Mouse (Mus musculus): ENCODE results near the gene Ccdc189. TPM values are rescaled to one million over a fixed set of nuclear protein-coding genes. Genes with fewer than 3 reads are reported as not detected.
"Not testable (repeated sequence)": the region's sequence is repeated elsewhere in the genome, so short reads cannot be mapped to it uniquely, and the experiment has no call there.

The Ccdc189 gene
- 4.2 and 7.2 TPM in 2 replicates for polyA plus RNA-seq (2015; fragmentation: Nextera tagmentation; extraction: Ambion mirVana)

- peak; percentile 98 for ATAC-seq (ENCODE audit: insufficient number of reproducible peaks, low FRiP score, low TSS enrichment, low read depth)
- Histone ChIP-seq H3K27ac (peak within 1 kb of the TSS; percentile 85), H3K4me3 (peak within 1 kb of the TSS; percentile 89), H3K27me3 (no peaks in the 10 kb centered on the region), H3K36me3 (peaks cover 55% of the 10 kb centered on the region), H3K9me3 (no peaks in the 10 kb centered on the region), H3K4me2 (peak within 1 kb of the TSS; percentile 87), H3K4me1 (peaks cover 17% of the 10 kb centered on the region), H3K9ac (peak within 1 kb of the TSS; percentile 89)
- WGBS, result under 1% methylated on average over 50 of the region's 50 CpGs
Measured at GRCm38 (mm10) chr7:127588011-127588871, at the start of gene Ccdc189, which contains the start of gene Rnf40. Ccdc189 (minus strand) TSS chr7:127588595. Rnf40 (plus strand) TSS chr7:127588767.

GRCm38 (mm10) chr7:127636963-127637362 is 48.6 kb upstream of the Ccdc189 start:
- Histone ChIP-seq H3K9ac (peak overlapping the region; percentile 43), H3K36me3 (no peaks in the 10 kb centered on the region), H3K4me2 (peak overlapping the region; percentile 65), H3K27me3 (no peaks in the 10 kb centered on the region), H3K4me3 (peak overlapping the region; percentile 59), H3K4me1 (peaks cover 8% of the 10 kb centered on the region), H3K9me3 (no peaks in the 10 kb centered on the region), H3K27ac (no peak overlapping the region)
- WGBS, result under 1% methylated on average over 27 of the region's 27 CpGs
- ATAC-seq (ENCODE audit: insufficient number of reproducible peaks, low FRiP score, low TSS enrichment, low read depth), result 0 out of 2 replicates have a peak, but pooled peaks have one; percentile 48

GRCm38 (mm10) chr7:127631416-127631815 is 43.0 kb upstream of the Ccdc189 start:
- no peak overlapping the region for H3K27ac ChIP-seq
- no peak overlapping the region for H3K4me3 ChIP-seq
- H3K9ac ChIP-seq, result no peak overlapping the region
- H3K9me3 ChIP-seq, result no peaks in the 10 kb centered on the region
- H3K4me1 ChIP-seq, result no peaks in the 10 kb centered on the region
- ATAC-seq (ENCODE audit: insufficient number of reproducible peaks, low FRiP score, low TSS enrichment, low read depth), result no peak
- H3K4me2 ChIP-seq, result no peak overlapping the region
- no peaks in the 10 kb centered on the region for H3K27me3 ChIP-seq
- no peaks in the 10 kb centered on the region for H3K36me3 ChIP-seq
- 90% methylated on average over 4 of the region's 4 CpGs for WGBS

- Histone ChIP-seq H3K4me2 (no peak overlapping the region), H3K9me3 (no peaks in the 10 kb centered on the region), H3K27ac (no peak overlapping the region), H3K4me3 (no peak overlapping the region), H3K4me1 (no peaks in the 10 kb centered on the region), H3K27me3 (no peaks in the 10 kb centered on the region), H3K36me3 (no peaks in the 10 kb centered on the region), H3K9ac (no peak overlapping the region)
- 81% methylated on average over 5 of the region's 5 CpGs for WGBS
- no peak for ATAC-seq (ENCODE audit: insufficient number of reproducible peaks, low FRiP score, low TSS enrichment, low read depth)
Measured at GRCm38 (mm10) chr7:127628646-127629045, 40.3 kb upstream of the Ccdc189 start.

- Histone ChIP-seq H3K9ac (no peak overlapping the region), H3K27ac (no peak overlapping the region), H3K36me3 (no peaks in the 10 kb centered on the region), H3K4me2 (no peak overlapping the region), H3K27me3 (no peaks in the 10 kb centered on the region), H3K4me1 (no peaks in the 10 kb centered on the region), H3K9me3 (no peaks in the 10 kb centered on the region), H3K4me3 (no peak overlapping the region)
- WGBS, result 89% methylated on average over 4 of the region's 4 CpGs
- no peak for ATAC-seq (ENCODE audit: insufficient number of reproducible peaks, low FRiP score, low TSS enrichment, low read depth)
Measured at GRCm38 (mm10) chr7:127626471-127626870, 38.1 kb upstream of the Ccdc189 start.

GRCm38 (mm10) chr7:127626039-127626438 is 37.6 kb upstream of the Ccdc189 start:
- no peak overlapping the region for H3K9ac ChIP-seq
- WGBS, result 97% methylated on average over 7 of the region's 7 CpGs
- no peak overlapping the region for H3K4me3 ChIP-seq
- no peaks in the 10 kb centered on the region for H3K4me1 ChIP-seq
- no peaks in the 10 kb centered on the region for H3K27me3 ChIP-seq
- no peak for ATAC-seq (ENCODE audit: insufficient number of reproducible peaks, low FRiP score, low TSS enrichment, low read depth)
- H3K27ac ChIP-seq, result no peak overlapping the region
- H3K9me3 ChIP-seq, result no peaks in the 10 kb centered on the region
- no peaks in the 10 kb centered on the region for H3K36me3 ChIP-seq
- H3K4me2 ChIP-seq, result no peak overlapping the region

- 90% methylated on average over 7 of the region's 8 CpGs for WGBS
- H3K9me3 ChIP-seq; H3K9ac ChIP-seq; H3K36me3 ChIP-seq; H3K27ac ChIP-seq; ATAC-seq (ENCODE audit: insufficient number of reproducible peaks, low FRiP score, low TSS enrichment, low read depth); H3K4me2 ChIP-seq; H3K4me3 ChIP-seq; H3K27me3 ChIP-seq: not testable (repeated sequence)
- H3K4me1 ChIP-seq, result peaks cover 16% of the 10 kb centered on the region
Measured at GRCm38 (mm10) chr7:127618402-127618801, 30.0 kb upstream of the Ccdc189 start.

- H3K4me3 ChIP-seq, result no peak overlapping the region
- no peak overlapping the region for H3K27ac ChIP-seq
- peaks cover 19% of the 10 kb centered on the region for H3K4me1 ChIP-seq
- no peak overlapping the region for H3K4me2 ChIP-seq
- no peaks in the 10 kb centered on the region for H3K36me3 ChIP-seq
- no peak for ATAC-seq (ENCODE audit: insufficient number of reproducible peaks, low FRiP score, low TSS enrichment, low read depth)
- 48% methylated on average over 2 of the region's 2 CpGs for WGBS
- H3K27me3 ChIP-seq, result no peaks in the 10 kb centered on the region
- H3K9me3 ChIP-seq, result no peaks in the 10 kb centered on the region
- H3K9ac ChIP-seq, result no peak overlapping the region
Measured at GRCm38 (mm10) chr7:127617962-127618361, 29.6 kb upstream of the Ccdc189 start.

- peaks cover 10% of the 10 kb centered on the region for H3K36me3 ChIP-seq
- no peak for ATAC-seq (ENCODE audit: insufficient number of reproducible peaks, low FRiP score, low TSS enrichment, low read depth)
- H3K4me1 ChIP-seq, result peaks cover 19% of the 10 kb centered on the region
- 81% methylated on average over 1 of the region's 1 CpGs for WGBS
- H3K9ac ChIP-seq, result no peak overlapping the region
- H3K9me3 ChIP-seq, result no peaks in the 10 kb centered on the region
- H3K4me3 ChIP-seq, result no peak overlapping the region
- no peaks in the 10 kb centered on the region for H3K27me3 ChIP-seq
- no peak overlapping the region for H3K4me2 ChIP-seq
- H3K27ac ChIP-seq, result no peak overlapping the region
Measured at GRCm38 (mm10) chr7:127616881-127617280, 28.5 kb upstream of the Ccdc189 start.

- no peaks in the 10 kb centered on the region for H3K9me3 ChIP-seq
- no peak overlapping the region for H3K9ac ChIP-seq
- no peak overlapping the region for H3K27ac ChIP-seq
- H3K4me1 ChIP-seq, result peaks cover 19% of the 10 kb centered on the region
- H3K4me2 ChIP-seq, result no peak overlapping the region
- H3K4me3 ChIP-seq, result no peak overlapping the region
- H3K36me3 ChIP-seq, result peaks cover 15% of the 10 kb centered on the region
- 79% methylated on average over 1 of the region's 1 CpGs for WGBS
- ATAC-seq (ENCODE audit: insufficient number of reproducible peaks, low FRiP score, low TSS enrichment, low read depth), result no peak
- H3K27me3 ChIP-seq, result no peaks in the 10 kb centered on the region
Measured at GRCm38 (mm10) chr7:127616336-127616735, 27.9 kb upstream of the Ccdc189 start.

GRCm38 (mm10) chr7:127614891-127615843 is 26.8 kb upstream of the Ccdc189 start, which contains the start of gene Zfp629:
Zfp629 (minus strand) TSS chr7:127615797.
- H3K9me3 ChIP-seq, result no peaks in the 10 kb centered on the region
- WGBS, result 1% methylated on average over 46 of the region's 50 CpGs
- H3K4me2 ChIP-seq, result peak within 1 kb of the TSS; percentile 75
- no peaks in the 10 kb centered on the region for H3K27me3 ChIP-seq
- peak within 1 kb of the TSS; percentile 82 for H3K27ac ChIP-seq
- H3K36me3 ChIP-seq, result peaks cover 27% of the 10 kb centered on the region
- peak within 1 kb of the TSS; percentile 86 for H3K9ac ChIP-seq
- peaks cover 19% of the 10 kb centered on the region for H3K4me1 ChIP-seq
- peak; percentile 75 for ATAC-seq (ENCODE audit: insufficient number of reproducible peaks, low FRiP score, low TSS enrichment, low read depth)
- H3K4me3 ChIP-seq, result peak within 1 kb of the TSS; percentile 97

Measured in limb, embryonic 15.5 days (tissue).